Mouse (Mus musculus) CH12.LX (cell line): ENCODE data around the gene Gm37240. TPM values are rescaled to one million over a fixed set of nuclear protein-coding genes. Genes with fewer than 3 reads are reported as not detected.

ENCODE experiments used
- DNase-seq: peaks from one replicate; pipeline ENCODE4 v3.0.0-alpha.2; 2013; ENCODE audit errors: extremely low read depth
- H3K27ac ChIP-seq: 2 replicates; pipeline ENCODE4 v1.5.1; 2012; ENCODE audit warnings: low read depth, mild to moderate bottlenecking, control low read depth, moderate library complexity; ENCODE audit not compliant: insufficient read depth
- H3K27me3 ChIP-seq: replicated peaks from 2 replicates; pipeline ENCODE3; 2012; ENCODE audit warnings: inconsistent platforms
- H3K36me3 ChIP-seq, 2 experiments: replicated peaks in 1 of 2; 2 replicates each; pipeline versions ENCODE3 to v1.6.1; 2012; ENCODE audit warnings: inconsistent platforms in 1 of 2, low read length in 1 of 2, mild to moderate bottlenecking in 1 of 2, mixed read lengths in 1 of 2, moderate library complexity in 1 of 2; ENCODE audit not compliant: control insufficient read depth in 1 of 2, insufficient read depth in 1 of 2
- H3K4me1 ChIP-seq, 2 experiments: 2 replicates each; pipeline ENCODE4 v1.6.1; 2012; ENCODE audit warnings: inconsistent platforms in 1 of 2, moderate library complexity in 1 of 2; ENCODE audit not compliant: insufficient read depth in 2 of 2, control insufficient read depth in 1 of 2
- H3K4me2 ChIP-seq: 2 replicates; pipeline ENCODE4 v1.6.1; 2012; ENCODE audit warnings: low read depth, mild to moderate bottlenecking, control low read depth; ENCODE audit not compliant: poor library complexity, insufficient read depth, severe bottlenecking
- H3K4me3 ChIP-seq, 3 experiments: fragments of 150-350 bp in 1 of 3; sonication (generic) in 1 of 3; replicated peaks in 1 of 3; 2 replicates each; pipeline versions ENCODE3 to v1.5.1; 2011 to 2012; ENCODE audit warnings: low read depth in 2 of 3, low read length in 2 of 3, mild to moderate bottlenecking in 2 of 3, moderate library complexity in 2 of 3, control low read depth in 1 of 3, improper control_type of control experiment in 1 of 3, inconsistent platforms in 1 of 3, mixed read lengths in 1 of 3; ENCODE audit not compliant: poor library complexity in 1 of 3
- H3K79me2 ChIP-seq: replicated peaks from 2 replicates; pipeline ENCODE4 v1.6.1; 2012; ENCODE audit warnings: mild to moderate bottlenecking, moderate library complexity; ENCODE audit not compliant: control insufficient read depth, poor library complexity, insufficient read depth, severe bottlenecking; ENCODE audit errors: extremely low read depth
- H3K9ac ChIP-seq: 2 replicates; pipeline ENCODE4 v1.6.1; 2012; ENCODE audit warnings: low read depth, mild to moderate bottlenecking, control low read depth, moderate library complexity; ENCODE audit not compliant: insufficient read depth
- H3K9me3 ChIP-seq: replicated peaks from 2 replicates; pipeline ENCODE3; 2012; ENCODE audit warnings: low read length, inconsistent platforms, mixed read lengths
- BHLHE40 ChIP-seq: IDR thresholded peaks from 2 replicates; pipeline ENCODE4 v1.6.1; 2011; ENCODE audit warnings: mild to moderate bottlenecking, low read depth, low read length, improper control_type of control experiment
- CTCF ChIP-seq, 2 experiments: IDR thresholded peaks in 1 of 2; conservative IDR thresholded peaks in 1 of 2; 2 replicates each; pipeline ENCODE4 v1.5.1; 2011 to 2012; ENCODE audit warnings: low read depth in 2 of 2, low read length in 2 of 2, improper control_type of control experiment in 1 of 2, inconsistent platforms in 1 of 2, mild to moderate bottlenecking in 1 of 2, moderate library complexity in 1 of 2
- E2F4 ChIP-seq: IDR thresholded peaks from 2 replicates; pipeline ENCODE4 v1.6.1; 2011; ENCODE audit warnings: low read depth, low read length, improper control_type of control experiment; ENCODE audit not compliant: insufficient replicate concordance
- ELF1 ChIP-seq: IDR thresholded peaks from 2 replicates; pipeline ENCODE4 v1.6.1; 2014; ENCODE audit warnings: low read depth, mild to moderate bottlenecking, inconsistent platforms, low read length, improper control_type of control experiment
- EP300 ChIP-seq: IDR thresholded peaks from 2 replicates; pipeline ENCODE4 v1.6.1; 2011; ENCODE audit warnings: low read length, improper control_type of control experiment
- ETS1 ChIP-seq: conservative IDR thresholded peaks from 2 replicates; pipeline ENCODE4 v1.6.1; 2012; ENCODE audit warnings: low read depth, mild to moderate bottlenecking, inconsistent platforms, low read length, improper control_type of control experiment, moderate library complexity
- JUN ChIP-seq: IDR thresholded peaks from 2 replicates; pipeline ENCODE4 v1.6.1; 2011; ENCODE audit warnings: low read depth, mild to moderate bottlenecking, low read length, improper control_type of control experiment, moderate library complexity; ENCODE audit not compliant: insufficient read depth
- MAFK ChIP-seq: IDR thresholded peaks from 2 replicates; pipeline ENCODE4 v1.6.1; 2011; ENCODE audit warnings: low read length, improper control_type of control experiment; ENCODE audit not compliant: insufficient replicate concordance
- MAX ChIP-seq: IDR thresholded peaks from 2 replicates; pipeline ENCODE4 v1.6.1; 2011; ENCODE audit warnings: low read length, improper control_type of control experiment
- MXI1 ChIP-seq: IDR thresholded peaks from 2 replicates; pipeline ENCODE4 v1.6.1; 2011; ENCODE audit warnings: mild to moderate bottlenecking, low read depth, low read length, improper control_type of control experiment
- MYC ChIP-seq: IDR thresholded peaks from 2 replicates; pipeline ENCODE4 v1.6.1; 2011; ENCODE audit warnings: low read depth, mild to moderate bottlenecking, improper control_type of control experiment, low read length
- NRF1 ChIP-seq: IDR thresholded peaks from 2 replicates; pipeline ENCODE4 v1.6.1; 2014; ENCODE audit warnings: low read depth, mild to moderate bottlenecking, inconsistent platforms, low read length, improper control_type of control experiment, moderate library complexity
- PAX5 ChIP-seq: IDR thresholded peaks from 2 replicates; pipeline ENCODE4 v1.6.1; 2012; ENCODE audit warnings: low read length, inconsistent platforms, mixed read lengths
- POLR2AphosphoS2 ChIP-seq: IDR thresholded peaks from 2 replicates; pipeline ENCODE4 v1.6.1; 2011; ENCODE audit warnings: low read depth, low read length, improper control_type of control experiment
- RAD21 ChIP-seq: IDR thresholded peaks from 2 replicates; pipeline ENCODE4 v1.6.1; 2011; ENCODE audit warnings: low read depth, mild to moderate bottlenecking, low read length, improper control_type of control experiment, moderate library complexity
- SMC3 ChIP-seq: IDR thresholded peaks from 2 replicates; pipeline ENCODE4 v1.6.1; 2011; ENCODE audit warnings: low read depth, low read length, improper control_type of control experiment
- UBTF ChIP-seq: IDR thresholded peaks from 2 replicates; pipeline ENCODE4 v1.6.1; 2012; ENCODE audit warnings: low read depth, mild to moderate bottlenecking, inconsistent platforms, low read length, improper control_type of control experiment, moderate library complexity
- USF1 ChIP-seq: IDR thresholded peaks from 2 replicates; pipeline ENCODE4 v1.6.1; 2014; ENCODE audit warnings: low read depth, mild to moderate bottlenecking, inconsistent platforms, low read length, improper control_type of control experiment
- ZC3H11A ChIP-seq: IDR thresholded peaks from 2 replicates; pipeline ENCODE4 v1.6.1; 2012; ENCODE audit warnings: low read depth, mild to moderate bottlenecking, inconsistent platforms, low read length, improper control_type of control experiment
- ZKSCAN1 ChIP-seq: IDR thresholded peaks from 2 replicates; pipeline ENCODE4 v1.6.1; 2012; ENCODE audit warnings: low read depth, inconsistent platforms, low read length, improper control_type of control experiment, borderline replicate concordance
- ZMIZ1 ChIP-seq: IDR thresholded peaks from 2 replicates; pipeline ENCODE4 v1.6.1; 2012; ENCODE audit warnings: low read depth, mild to moderate bottlenecking, inconsistent platforms, low read length, improper control_type of control experiment
- dilution Hi-C: fragments of 300-500 bp; cut with MboI; formaldehyde crosslinking; loops from 2 replicates; pipeline ENCODE4 v1.14.3; 2020; ENCODE audit warnings: low sequenced_read_pairs; ENCODE audit not compliant: extremely low pct_unique_long_range_greater_than_20kb, extremely low pct_ligation_motif_present
- in situ Hi-C: fragments of 300-500 bp; cut with MboI; formaldehyde crosslinking; loops from 3 replicates; pipeline ENCODE4 v1.14.3; 2019; ENCODE audit warnings: low sequenced_read_pairs, low pct_ligation_motif_present, low pct_unique_long_range_greater_than_20kb, mixed read lengths
- polyA plus RNA-seq: library from polyadenylated mRNA; unstranded; fragments of >175 nt; gene quantifications from 2 replicates; pipeline ENCODE4 v1.2.1, GENCODE M21; 2012; ENCODE audit warnings: low read depth; ENCODE audit not compliant: insufficient read length
- total RNA-seq, 2 experiments: library from RNA; depleted of rRNA; stranded (reverse); fragments of 300-350 nt in 1 of 2; fragments of >200 nt in 1 of 2; gene quantifications; 2 replicates each; pipeline ENCODE4 v1.2.3; 2012 to 2014

Gene Gm37240
- total and polyA plus RNA-seq, 3 experiments, result 0.08 to 0.19 (median 0.14) TPM

- H3K4me3 ChIP-seq, result no peak overlapping the region
- dilution Hi-C loops (no loop called here), in situ Hi-C loops (loop anchor here (5.0 kb wide), 1 partner anchor 51 kb away; no protein-coding TSS in a partner anchor)
- no peak overlapping the region for H3K9ac ChIP-seq
- no peak overlapping the region for H3K4me2 ChIP-seq
- H3K27me3 ChIP-seq, result no peaks in the 10 kb centered on the region
- TF ChIP-seq MYC (no peak), MAX (no peak), MXI1 (no peak), ETS1 (no peak), UBTF (no peak), E2F4 (no peak), ZKSCAN1 (no peak), ZC3H11A (no peak), SMC3 (no peak)
- no peaks in the 10 kb centered on the region for H3K9me3 ChIP-seq
- H3K27ac ChIP-seq, result no peak overlapping the region
- H3K4me1 ChIP-seq, result peaks cover 0 to 10% of the 10 kb centered on the region in 2 experiments; a peak in 3 of 4 replicates
- no peaks in the 10 kb centered on the region for H3K79me2 ChIP-seq
- DNase-seq, result no peak
- peaks cover 34 to 78% of the 10 kb centered on the region in 2 experiments for H3K36me3 ChIP-seq
Measured at GRCm38 (mm10) chr3:85652727-85653665, 234.3 kb downstream of the Gm37240 start.

- Histone ChIP-seq H3K27ac (no peak overlapping the region), H3K9ac (no peak overlapping the region), H3K79me2 (no peaks in the 10 kb centered on the region), H3K4me3 (no peak overlapping the region), H3K27me3 (no peaks in the 10 kb centered on the region), H3K4me1 (no peaks in the 10 kb centered on the region), H3K9me3 (no peaks in the 10 kb centered on the region), H3K36me3 (peaks cover 43 to 88% of the 10 kb centered on the region in 2 experiments), H3K4me2 (no peak overlapping the region)
- dilution Hi-C loops (no loop called here), in situ Hi-C loops (no loop called here)
- no peak for DNase-seq
- TF ChIP-seq JUN (no peak), ZMIZ1 (no peak), SMC3 (no peak), BHLHE40 (no peak), RAD21 (no peak), EP300 (no peak), NRF1 (no peak), POLR2AphosphoS2 (no peak), CTCF (conservative IDR thresholded peaks at IDR 0.05 in 1 of 2, IDR thresholded peaks at IDR 0.05 in 1 of 2; ENCODE audit: low read depth in 2 of 2, low read length in 2 of 2) (no peak), UBTF (no peak), USF1 (no peak), MAFK (no peak), ELF1 (no peak), PAX5 (no peak)
Measured at GRCm38 (mm10) chr3:85649176-85649575, 238.1 kb downstream of the Gm37240 start.
